Mouse (Mus musculus) forebrain, embryonic 13.5 days (tissue): ENCODE measurements at regions not wholly inside any gene's neighbourhood (a gene's known extent, or its start where the extent isn't known, plus 50 kb on each side); places are given as distances from the start of the nearest gene placed in this dataset.
A peak's percentile ranks its signal among the peaks of the same experiment; 100 is the strongest.

ENCODE experiments used
- ATAC-seq: fragments of 200-750 bp; cut with Nextera tagmentation; 2 replicates; pipeline ENCODE4 v1.8.0; 2017
- H3K27ac ChIP-seq: fragments of 300-500 bp; sonication (generic); 2 replicates; pipeline ENCODE4 v1.5.1; 2015; ENCODE audit warnings: inconsistent platforms, mild to moderate bottlenecking, moderate library complexity
- H3K27me3 ChIP-seq: fragments of 300-500 bp; sonication (generic); 2 replicates; pipeline ENCODE4 v1.6.1; 2015; ENCODE audit warnings: mild to moderate bottlenecking, inconsistent platforms
- H3K36me3 ChIP-seq: fragments of 300-500 bp; sonication (generic); 2 replicates; pipeline ENCODE4 v1.6.1; 2015; ENCODE audit warnings: mild to moderate bottlenecking, inconsistent platforms; ENCODE audit not compliant: poor library complexity, severe bottlenecking
- H3K4me1 ChIP-seq: fragments of 300-500 bp; sonication (generic); 2 replicates; pipeline ENCODE4 v1.6.1; 2015; ENCODE audit warnings: inconsistent platforms
- H3K4me2 ChIP-seq: fragments of 300-500 bp; sonication (generic); 2 replicates; pipeline ENCODE4 v1.6.1; 2015; ENCODE audit warnings: inconsistent platforms, mild to moderate bottlenecking, moderate library complexity
- H3K4me3 ChIP-seq: fragments of 300-500 bp; sonication (generic); 2 replicates; pipeline ENCODE4 v1.5.1; 2015; ENCODE audit warnings: mild to moderate bottlenecking, inconsistent platforms
- H3K9ac ChIP-seq: fragments of 300-500 bp; sonication (generic); 2 replicates; pipeline ENCODE4 v1.6.1; 2015; ENCODE audit warnings: mild to moderate bottlenecking, inconsistent platforms
- H3K9me3 ChIP-seq: fragments of 300-500 bp; sonication (generic); replicated peaks from 2 replicates; pipeline ENCODE4 v1.6.1; 2016; ENCODE audit warnings: inconsistent platforms
- WGBS: fragments of 180-500 bp; shearing (Covaris S2); methylation state at CpG from one replicate; pipeline ENCODE4 v1.1.7; 2015; 5-methylcytosine and 5-hydroxymethylcytosine counted together

DNA sequence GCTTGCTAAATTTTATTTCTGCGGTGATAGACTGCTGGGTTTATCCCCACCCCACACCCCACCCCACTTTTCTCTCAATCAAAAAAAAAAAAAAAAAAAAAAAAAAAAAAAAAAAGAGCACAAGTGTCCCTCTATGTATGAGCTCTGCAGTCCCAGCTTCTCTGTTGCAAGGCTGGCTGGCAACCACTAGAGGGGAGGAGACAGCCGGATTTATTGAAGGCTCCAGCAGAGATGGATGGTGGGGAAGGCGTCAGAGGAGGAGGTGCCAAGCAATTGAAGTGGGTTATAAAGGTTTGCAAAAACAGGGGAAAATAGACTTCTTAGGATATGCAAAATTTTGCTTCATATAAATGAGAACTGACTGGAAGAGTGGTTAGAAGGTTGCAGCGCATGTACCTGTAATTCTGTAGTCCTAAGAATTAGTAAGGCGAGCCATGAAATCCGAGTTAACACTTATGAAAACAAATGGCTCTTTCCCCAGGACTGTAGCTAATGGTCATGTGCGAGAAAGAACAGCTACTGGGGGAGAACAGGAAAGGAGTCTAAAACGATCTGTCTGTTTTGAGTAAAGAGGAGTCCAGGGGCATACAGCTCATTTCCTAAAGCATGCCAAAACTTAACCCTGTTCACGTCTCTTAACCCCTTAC, 885.1 kb upstream of the Pou3f3 start:
- Histone ChIP-seq H3K4me1 (peaks cover 59% of the 10 kb centered on the region), H3K4me3 (peak overlapping the region; percentile 15), H3K9ac (no peak overlapping the region; the same call in 1 of the 2 replicates), H3K36me3 (no peaks in the 10 kb centered on the region), H3K27ac (peak overlapping the region; percentile 84), H3K4me2 (peak overlapping the region; percentile 47), H3K27me3 (no peaks in the 10 kb centered on the region), H3K9me3 (no peaks in the 10 kb centered on the region)
- peak; percentile 89 for ATAC-seq
- WGBS, result 9% methylated on average over 9 of the region's 9 CpGs

DNA sequence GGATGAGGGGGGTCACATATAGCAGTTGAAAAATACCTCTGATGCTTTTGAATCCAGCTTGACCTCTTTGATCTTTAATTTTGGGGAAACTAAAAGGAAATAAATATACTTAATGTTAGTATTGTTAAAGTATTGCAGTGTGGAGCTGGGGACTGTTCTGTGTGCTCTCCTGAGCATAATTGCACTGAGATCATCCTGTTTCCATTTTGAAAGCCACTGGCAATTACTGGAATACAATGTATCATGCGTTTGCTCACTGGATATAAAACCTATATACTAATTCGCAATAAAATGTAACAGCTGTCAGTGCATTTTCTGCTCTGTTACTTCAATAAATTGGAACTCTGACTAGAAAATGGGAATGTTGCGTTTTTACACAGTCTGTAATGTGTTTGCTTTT, 884.4 kb upstream of the Pou3f3 start:
- H3K4me2 ChIP-seq, result peak overlapping the region; percentile 47
- H3K9me3 ChIP-seq, result no peaks in the 10 kb centered on the region
- H3K36me3 ChIP-seq, result no peaks in the 10 kb centered on the region
- ATAC-seq, result no peak
- H3K27ac ChIP-seq, result peak overlapping the region; percentile 84
- peaks cover 63% of the 10 kb centered on the region for H3K4me1 ChIP-seq
- no peak overlapping the region; the same call in 1 of the 2 replicates for H3K9ac ChIP-seq
- H3K27me3 ChIP-seq, result no peaks in the 10 kb centered on the region
- no peak overlapping the region for H3K4me3 ChIP-seq
- 38% methylated on average over 3 of the region's 3 CpGs for WGBS

GRCm38 (mm10) chr1:41812071-41812470, 883.5 kb upstream of the Pou3f3 start:
- Histone ChIP-seq H3K36me3 (no peaks in the 10 kb centered on the region), H3K27me3 (no peaks in the 10 kb centered on the region), H3K4me3 (no peak overlapping the region), H3K4me2 (peak overlapping the region; percentile 32), H3K27ac (peak overlapping the region; percentile 83), H3K9ac (no peak overlapping the region), H3K9me3 (no peaks in the 10 kb centered on the region), H3K4me1 (peaks cover 63% of the 10 kb centered on the region)
- 22% methylated on average over 7 of the region's 7 CpGs for WGBS
- no peak for ATAC-seq

DNA sequence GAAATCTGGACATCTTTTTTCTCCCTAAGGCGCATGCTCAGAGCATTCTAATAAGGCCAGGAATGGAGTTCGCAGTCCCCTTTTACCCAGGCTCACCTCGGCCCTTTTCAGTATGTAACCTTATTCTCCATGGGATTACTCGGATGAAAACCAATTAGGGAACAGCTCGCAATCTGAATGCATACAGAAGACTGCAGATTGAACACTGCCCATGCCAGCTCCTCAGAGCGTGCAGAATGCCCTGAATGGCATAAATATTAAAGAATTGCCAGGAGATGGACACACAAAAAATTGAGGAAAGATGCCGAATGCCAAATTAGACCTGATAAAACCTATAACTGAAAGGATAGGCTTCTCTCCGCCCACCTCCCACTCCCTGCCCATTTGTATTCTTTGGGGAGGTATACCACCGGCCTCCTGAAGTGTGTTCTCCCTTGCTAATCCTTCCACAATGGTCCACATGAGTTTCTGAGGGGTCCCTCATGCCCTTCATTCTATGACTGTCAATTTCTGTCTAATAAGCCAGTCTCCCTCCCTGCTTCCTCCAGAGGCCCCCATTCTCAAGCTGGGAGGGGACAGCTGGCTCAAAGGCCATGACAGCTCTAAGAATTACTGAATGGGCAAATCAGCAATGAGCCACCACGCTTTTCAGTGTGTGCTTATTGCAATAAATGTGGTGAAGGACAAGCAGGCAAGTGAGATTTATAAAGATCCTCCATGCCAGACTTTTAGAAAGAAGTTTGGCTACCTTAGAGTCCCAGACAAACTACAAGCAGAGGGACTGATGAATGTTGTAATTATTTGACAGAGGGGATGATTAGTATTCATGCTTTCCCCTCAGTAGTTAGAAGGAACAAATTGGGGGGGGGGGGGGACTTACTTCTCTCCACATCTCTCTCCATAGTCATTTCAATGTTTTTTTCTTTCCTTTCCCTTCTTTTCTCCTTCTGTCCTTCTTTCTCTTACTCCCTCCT, 881.2 kb upstream of the Pou3f3 start:
- peak overlapping the region; percentile 33 for H3K4me2 ChIP-seq
- no peak overlapping the region for H3K9ac ChIP-seq
- H3K27ac ChIP-seq, result peak overlapping the region; percentile 87
- no peak overlapping the region for H3K4me3 ChIP-seq
- peak; percentile 88 for ATAC-seq
- H3K27me3 ChIP-seq, result no peaks in the 10 kb centered on the region
- H3K9me3 ChIP-seq, result no peaks in the 10 kb centered on the region
- 7% methylated on average over 10 of the region's 10 CpGs for WGBS
- H3K36me3 ChIP-seq, result no peaks in the 10 kb centered on the region
- peaks cover 56% of the 10 kb centered on the region for H3K4me1 ChIP-seq

DNA sequence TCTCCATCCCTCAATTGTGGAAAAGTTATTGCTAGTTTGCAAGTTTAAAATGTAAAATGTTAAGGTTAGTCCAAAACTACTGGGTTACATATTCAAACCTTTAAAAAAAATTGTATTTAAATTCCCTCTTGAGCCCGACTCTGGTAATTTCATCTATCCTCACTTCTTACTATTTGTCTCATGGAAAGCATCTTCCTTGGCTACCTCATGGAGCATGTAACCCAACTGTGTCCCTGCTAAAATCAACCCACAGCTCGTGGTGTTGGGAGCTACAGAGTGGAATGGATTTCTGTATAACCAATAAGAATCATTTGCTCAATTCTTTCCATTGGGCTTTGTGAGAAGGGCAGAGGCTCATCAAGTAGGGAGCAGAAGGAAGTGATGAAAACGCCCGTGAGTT, 880.5 kb upstream of the Pou3f3 start:
- H3K4me1 ChIP-seq, result peaks cover 51% of the 10 kb centered on the region
- no peaks in the 10 kb centered on the region for H3K9me3 ChIP-seq
- peak overlapping the region; percentile 87 for H3K27ac ChIP-seq
- no peaks in the 10 kb centered on the region for H3K27me3 ChIP-seq
- H3K9ac ChIP-seq, result no peak overlapping the region
- H3K4me3 ChIP-seq, result no peak overlapping the region
- ATAC-seq, result no peak
- WGBS, result 45% methylated on average over 4 of the region's 4 CpGs
- H3K36me3 ChIP-seq, result no peaks in the 10 kb centered on the region
- H3K4me2 ChIP-seq, result peak overlapping the region; percentile 12

DNA sequence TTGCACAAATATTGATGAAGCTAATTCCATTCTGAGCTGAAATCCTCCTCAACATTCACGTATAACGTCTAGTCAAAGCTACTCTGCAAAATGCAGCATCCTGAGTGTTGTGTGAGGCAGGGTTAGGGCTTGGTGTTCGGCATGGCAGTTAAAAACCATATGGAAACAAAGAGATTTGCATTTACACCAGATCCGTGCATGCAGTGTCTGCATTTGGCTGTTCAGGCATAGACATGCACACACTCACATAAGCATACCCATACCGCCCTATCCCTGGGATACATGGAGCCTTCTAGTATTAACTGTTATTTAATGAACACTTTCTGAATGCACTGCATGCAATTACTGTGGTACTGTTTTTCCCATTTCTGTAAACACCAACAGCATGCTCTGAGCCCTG, 872.8 kb upstream of the Pou3f3 start:
- 72% methylated on average over 5 of the region's 5 CpGs for WGBS
- peak; percentile 65 for ATAC-seq

GRCm38 (mm10) chr1:41825223-41825622, 870.3 kb upstream of the Pou3f3 start:
- Histone ChIP-seq H3K4me1 (peaks cover 7% of the 10 kb centered on the region; the same call in 1 of the 2 replicates), H3K4me2 (no peak overlapping the region), H3K4me3 (no peak overlapping the region), H3K9ac (no peak overlapping the region), H3K36me3 (no peaks in the 10 kb centered on the region), H3K27ac (no peak overlapping the region), H3K9me3 (no peaks in the 10 kb centered on the region), H3K27me3 (no peaks in the 10 kb centered on the region)
- ATAC-seq, result no peak
- 75% methylated on average over 4 of the region's 4 CpGs for WGBS

More for the DNA sequence above, 872.8 kb upstream of the Pou3f3 start:
- Histone ChIP-seq H3K4me2 (no peak overlapping the region), H3K36me3 (no peaks in the 10 kb centered on the region), H3K4me3 (no peak overlapping the region), H3K27me3 (no peaks in the 10 kb centered on the region), H3K9me3 (no peaks in the 10 kb centered on the region), H3K27ac (peak overlapping the region; percentile 12; the same call in 1 of the 2 replicates), H3K4me1 (peaks cover 7% of the 10 kb centered on the region; the same call in 1 of the 2 replicates), H3K9ac (no peak overlapping the region)

DNA sequence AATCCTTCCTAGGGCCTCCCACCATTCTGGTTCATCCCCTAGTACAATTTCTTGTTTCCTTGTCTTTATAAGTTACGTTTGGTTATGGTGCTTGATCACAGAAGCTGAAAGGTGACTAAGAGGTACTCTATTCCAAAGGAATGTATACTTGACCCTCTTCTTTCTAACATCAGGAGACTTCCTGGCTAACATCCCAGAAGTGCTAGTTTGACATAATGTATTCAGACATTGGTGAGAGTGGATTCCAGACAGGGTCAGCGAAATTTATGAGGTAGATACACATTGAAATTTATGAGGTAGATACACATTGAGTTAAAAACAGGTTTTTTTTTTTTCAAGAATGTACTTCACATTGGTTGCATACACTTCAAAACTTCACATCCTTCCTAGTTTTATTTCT, 863.9 kb upstream of the Pou3f3 start:
- H3K27me3 ChIP-seq, result no peaks in the 10 kb centered on the region
- no peak overlapping the region for H3K27ac ChIP-seq
- H3K9ac ChIP-seq, result no peak overlapping the region
- H3K9me3 ChIP-seq, result no peaks in the 10 kb centered on the region
- no peak overlapping the region for H3K4me2 ChIP-seq
- H3K4me1 ChIP-seq, result no peaks in the 10 kb centered on the region
- ATAC-seq, result no peak
- no peak overlapping the region for H3K4me3 ChIP-seq
- no peaks in the 10 kb centered on the region for H3K36me3 ChIP-seq
- whole genome bisulfite sequencing, result 71% methylated on average over 2 of the region's 2 CpGs
